Mouse (Mus musculus) cerebellum, postnatal 25 days (tissue): ENCODE results near the gene Glmp.
"Not testable (repeated sequence)": the region's sequence is repeated elsewhere in the genome, so short reads cannot be mapped to it uniquely, and the experiment has no call there.

Experiments
- DNase-seq, 2 experiments: peaks; one replicate each; pipeline ENCODE4 v3.0.0; 2021; ENCODE audit warnings: mixed read lengths in 2 of 2

The Glmp gene

DNA sequence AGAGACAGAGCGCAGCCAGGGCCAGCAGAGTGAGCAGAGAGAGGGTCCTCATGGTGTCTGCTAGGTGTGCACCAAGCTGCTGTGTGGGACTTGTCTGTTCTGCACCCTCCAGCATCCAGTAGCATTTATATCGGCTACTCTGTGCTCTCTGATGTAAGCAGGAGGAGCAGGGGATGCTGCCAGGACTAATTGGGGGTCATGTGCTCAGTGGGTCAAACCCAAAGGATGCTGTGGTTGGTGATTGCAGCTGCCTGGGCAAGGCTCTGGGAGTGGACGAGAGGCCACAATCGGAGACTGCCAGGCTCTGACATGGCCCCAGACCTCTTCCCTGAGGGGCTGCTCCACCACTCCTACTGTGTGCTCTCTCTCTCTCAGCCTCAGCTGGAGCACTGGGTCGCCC, 53.8 kb downstream of the Glmp start, which contains the start of gene Bglap2:
TSS of gene Bglap2 (minus strand) at position 101 of the 400 bp plus-strand sequence.
- not testable (repeated sequence) for DNase-seq
